Mouse (Mus musculus): Measurements from ENCODE around the gene Ephx3.
"Not testable (repeated sequence)": the region's sequence is repeated elsewhere in the genome, so short reads cannot be mapped to it uniquely, and the experiment has no call there.

- TF ChIP-seq CTCF, POLR2A (IDR thresholded peaks at IDR 0.05; ENCODE audit: insufficient read depth, low read depth, low read length): not testable (repeated sequence)
These were observed 22.2 kb upstream of the Ephx3 start for GRCm38 (mm10) chr17:32211554-32211953.
